Mouse (Mus musculus) intestine, embryonic 15.5 days (tissue): ENCODE measurements at regions not wholly inside any gene's neighbourhood (a gene's known extent, or its start where the extent isn't known, plus 50 kb on each side); places are given as distances from the start of the nearest gene placed in this dataset.
"Not testable (repeated sequence)": the region's sequence is repeated elsewhere in the genome, so short reads cannot be mapped to it uniquely, and the experiment has no call there.

ENCODE experiments used
- ATAC-seq: fragments of 200-750 bp; cut with Nextera tagmentation; 2 replicates; pipeline ENCODE4 v1.8.0; 2017; ENCODE audit warnings: moderate TSS enrichment, moderate library complexity
- H3K27ac ChIP-seq: fragments of 300-500 bp; sonication (generic); 2 replicates; pipeline ENCODE4 v1.5.1; 2015; ENCODE audit warnings: mild to moderate bottlenecking, inconsistent platforms
- H3K27me3 ChIP-seq: fragments of 300-500 bp; sonication (generic); replicated peaks from 2 replicates; pipeline ENCODE4 v1.6.1; 2015; ENCODE audit warnings: inconsistent platforms
- H3K36me3 ChIP-seq: fragments of 300-500 bp; sonication (generic); 2 replicates; pipeline ENCODE4 v1.6.1; 2015; ENCODE audit warnings: inconsistent platforms
- H3K4me1 ChIP-seq: fragments of 300-500 bp; sonication (generic); replicated peaks from 2 replicates; pipeline ENCODE4 v1.6.1; 2015; ENCODE audit warnings: inconsistent platforms
- H3K4me2 ChIP-seq: fragments of 300-500 bp; sonication (generic); replicated peaks from 2 replicates; pipeline ENCODE4 v1.6.1; 2015; ENCODE audit warnings: mild to moderate bottlenecking, inconsistent platforms
- H3K4me3 ChIP-seq: fragments of 300-500 bp; sonication (generic); replicated peaks from 2 replicates; pipeline ENCODE4 v1.5.1; 2015; ENCODE audit warnings: inconsistent platforms
- H3K9ac ChIP-seq: fragments of 300-500 bp; sonication (generic); 2 replicates; pipeline ENCODE4 v1.6.1; 2015; ENCODE audit warnings: inconsistent platforms
- H3K9me3 ChIP-seq: fragments of 300-500 bp; sonication (generic); 2 replicates; pipeline ENCODE4 v1.6.1; 2016; ENCODE audit warnings: inconsistent platforms
- WGBS: fragments of 180-500 bp; shearing (Covaris S2); methylation state at CpG from one replicate; pipeline ENCODE4 v1.1.7; 2015; 5-methylcytosine and 5-hydroxymethylcytosine counted together

GRCm38 (mm10) chr12:77526581-77526980 is 288.7 kb downstream of the Fut8 start:
- WGBS: 92% methylated on average over 14 of the region's 14 CpGs
- H3K36me3 ChIP-seq: not testable (repeated sequence)

GRCm38 (mm10) chr12:77527499-77527898 is 289.6 kb downstream of the Fut8 start:
- no peak overlapping the region for H3K27ac ChIP-seq
- no peaks in the 10 kb centered on the region for H3K27me3 ChIP-seq
- no peaks in the 10 kb centered on the region for H3K36me3 ChIP-seq
- H3K4me3 ChIP-seq: no peak overlapping the region
- WGBS: 61% methylated on average over 1 of the region's 1 CpGs
- H3K9me3 ChIP-seq: no peaks in the 10 kb centered on the region
- no peak for ATAC-seq
- no peaks in the 10 kb centered on the region for H3K4me1 ChIP-seq
- H3K4me2 ChIP-seq: no peak overlapping the region
- H3K9ac ChIP-seq: no peak overlapping the region

More at GRCm38 (mm10) chr12:77526581-77526980, 288.7 kb downstream of the Fut8 start:
- H3K27ac ChIP-seq, H3K27me3 ChIP-seq, H3K9me3 ChIP-seq, H3K4me1 ChIP-seq, H3K9ac ChIP-seq, H3K4me3 ChIP-seq, ATAC-seq, H3K4me2 ChIP-seq: not testable (repeated sequence)

- 87% methylated on average over 9 of the region's 9 CpGs for WGBS
- no peak for ATAC-seq
- Histone ChIP-seq H3K4me2 (no peak overlapping the region), H3K27me3 (no peaks in the 10 kb centered on the region), H3K9ac (no peak overlapping the region), H3K27ac (no peak overlapping the region), H3K36me3 (no peaks in the 10 kb centered on the region), H3K4me3 (no peak overlapping the region), H3K4me1 (no peaks in the 10 kb centered on the region), H3K9me3 (no peaks in the 10 kb centered on the region)
Observed at GRCm38 (mm10) chr12:77527953-77528865, 290.3 kb downstream of the Fut8 start.

- no peaks in the 10 kb centered on the region for H3K27me3 ChIP-seq
- no peak for ATAC-seq
- H3K9ac ChIP-seq: no peak overlapping the region
- no peak overlapping the region for H3K4me3 ChIP-seq
- no peaks in the 10 kb centered on the region for H3K9me3 ChIP-seq
- WGBS: 84% methylated on average over 8 of the region's 8 CpGs
- H3K27ac ChIP-seq: no peak overlapping the region
- no peak overlapping the region for H3K4me2 ChIP-seq
- H3K36me3 ChIP-seq: no peaks in the 10 kb centered on the region
- H3K4me1 ChIP-seq: no peaks in the 10 kb centered on the region
Observed at GRCm38 (mm10) chr12:77528868-77529271, 290.9 kb downstream of the Fut8 start.

GRCm38 (mm10) chr12:77529414-77529813 is 291.5 kb downstream of the Fut8 start:
- no peak overlapping the region for H3K27ac ChIP-seq
- ATAC-seq: no peak
- H3K4me3 ChIP-seq: no peak overlapping the region
- no peaks in the 10 kb centered on the region for H3K4me1 ChIP-seq
- H3K4me2 ChIP-seq: no peak overlapping the region
- no peaks in the 10 kb centered on the region for H3K36me3 ChIP-seq
- WGBS: 91% methylated on average over 4 of the region's 4 CpGs
- no peaks in the 10 kb centered on the region for H3K9me3 ChIP-seq
- no peak overlapping the region for H3K9ac ChIP-seq
- no peaks in the 10 kb centered on the region for H3K27me3 ChIP-seq

- Histone ChIP-seq H3K4me2 (no peak overlapping the region), H3K4me3 (no peak overlapping the region), H3K4me1 (no peaks in the 10 kb centered on the region), H3K27me3 (no peaks in the 10 kb centered on the region), H3K27ac (no peak overlapping the region), H3K36me3 (no peaks in the 10 kb centered on the region), H3K9me3 (no peaks in the 10 kb centered on the region), H3K9ac (no peak overlapping the region)
- no peak for ATAC-seq
- 83% methylated on average over 3 of the region's 3 CpGs for WGBS
Observed at GRCm38 (mm10) chr12:77529955-77530354, 292.0 kb downstream of the Fut8 start.

GRCm38 (mm10) chr12:77531294-77531693 is 293.4 kb downstream of the Fut8 start:
- H3K27me3 ChIP-seq: no peaks in the 10 kb centered on the region
- H3K9ac ChIP-seq: no peak overlapping the region
- WGBS: 75% methylated on average over 5 of the region's 5 CpGs
- no peak for ATAC-seq
- no peaks in the 10 kb centered on the region for H3K4me1 ChIP-seq
- H3K27ac ChIP-seq: no peak overlapping the region
- no peaks in the 10 kb centered on the region for H3K9me3 ChIP-seq
- no peak overlapping the region for H3K4me3 ChIP-seq
- no peaks in the 10 kb centered on the region for H3K36me3 ChIP-seq
- H3K4me2 ChIP-seq: no peak overlapping the region

GRCm38 (mm10) chr12:77532547-77532946 is 294.6 kb downstream of the Fut8 start:
- ATAC-seq: no peak
- H3K4me1 ChIP-seq: no peaks in the 10 kb centered on the region
- no peaks in the 10 kb centered on the region for H3K36me3 ChIP-seq
- no peak overlapping the region for H3K27ac ChIP-seq
- H3K27me3 ChIP-seq: no peaks in the 10 kb centered on the region
- H3K4me2 ChIP-seq: no peak overlapping the region
- H3K4me3 ChIP-seq: no peak overlapping the region
- H3K9me3 ChIP-seq: no peaks in the 10 kb centered on the region
- WGBS: 74% methylated on average over 8 of the region's 8 CpGs
- H3K9ac ChIP-seq: no peak overlapping the region

GRCm38 (mm10) chr12:77533606-77534005 is 295.7 kb downstream of the Fut8 start:
- no peak for ATAC-seq
- Histone ChIP-seq H3K27me3 (no peaks in the 10 kb centered on the region), H3K4me3 (no peak overlapping the region), H3K4me2 (no peak overlapping the region), H3K9ac (no peak overlapping the region), H3K36me3 (no peaks in the 10 kb centered on the region), H3K9me3 (no peaks in the 10 kb centered on the region), H3K27ac (no peak overlapping the region), H3K4me1 (no peaks in the 10 kb centered on the region)
- WGBS: 80% methylated on average over 2 of the region's 2 CpGs

- no peaks in the 10 kb centered on the region for H3K27me3 ChIP-seq
- H3K4me2 ChIP-seq: no peak overlapping the region
- no peak overlapping the region for H3K4me3 ChIP-seq
- H3K4me1 ChIP-seq: no peaks in the 10 kb centered on the region
- H3K9me3 ChIP-seq: no peaks in the 10 kb centered on the region
- no peak overlapping the region for H3K9ac ChIP-seq
- ATAC-seq: no peak
- no peaks in the 10 kb centered on the region for H3K36me3 ChIP-seq
- H3K27ac ChIP-seq: no peak overlapping the region
- 39% methylated on average over 3 of the region's 3 CpGs for WGBS
Observed at GRCm38 (mm10) chr12:77534079-77534478, 296.2 kb downstream of the Fut8 start.

- H3K27me3 ChIP-seq: no peaks in the 10 kb centered on the region
- ATAC-seq: no peak
- 70% methylated on average over 3 of the region's 3 CpGs for WGBS
Observed at GRCm38 (mm10) chr12:77535147-77535546, 297.2 kb downstream of the Fut8 start.

GRCm38 (mm10) chr12:77537139-77537848 is 299.4 kb downstream of the Fut8 start:
- no peaks in the 10 kb centered on the region for H3K36me3 ChIP-seq
- no peak overlapping the region for H3K9ac ChIP-seq
- no peaks in the 10 kb centered on the region for H3K9me3 ChIP-seq
- H3K4me3 ChIP-seq: no peak overlapping the region
- ATAC-seq: no peak
- no peak overlapping the region for H3K27ac ChIP-seq
- H3K27me3 ChIP-seq: no peaks in the 10 kb centered on the region
- no peaks in the 10 kb centered on the region for H3K4me1 ChIP-seq
- H3K4me2 ChIP-seq: no peak overlapping the region
- 73% methylated on average over 8 of the region's 8 CpGs for WGBS

More at GRCm38 (mm10) chr12:77535147-77535546, 297.2 kb downstream of the Fut8 start:
- no peak overlapping the region for H3K4me3 ChIP-seq
- no peak overlapping the region for H3K4me2 ChIP-seq
- no peaks in the 10 kb centered on the region for H3K36me3 ChIP-seq
- no peak overlapping the region for H3K9ac ChIP-seq
- no peak overlapping the region for H3K27ac ChIP-seq
- H3K4me1 ChIP-seq: no peaks in the 10 kb centered on the region
- H3K9me3 ChIP-seq: no peaks in the 10 kb centered on the region
